Mouse (Mus musculus) E14TG2a.4 (cell line): Measurements from ENCODE around the gene Cfap97d1.
"Not testable (repeated sequence)": the region's sequence is repeated elsewhere in the genome, so short reads cannot be mapped to it uniquely, and the experiment has no call there.

Experiments
- H3K27me3 ChIP-seq: 2 replicates; pipeline ENCODE4 v1.6.1; 2014; ENCODE audit warnings: low read length, control low read depth; ENCODE audit not compliant: insufficient read depth
- H3K36me3 ChIP-seq: 2 replicates; pipeline ENCODE4 v1.6.1; 2014; ENCODE audit warnings: low read length, control low read depth; ENCODE audit not compliant: insufficient read depth
- H3K4me1 ChIP-seq: replicated peaks from 2 replicates; pipeline ENCODE4 v1.6.1; 2014; ENCODE audit warnings: low read depth, low read length, control low read depth
- H3K4me3 ChIP-seq: replicated peaks from 2 replicates; pipeline ENCODE4 v1.5.1; 2014; ENCODE audit warnings: mild to moderate bottlenecking, low read length
- H3K9me3 ChIP-seq: 2 replicates; pipeline ENCODE4 v1.6.1; 2014; ENCODE audit warnings: low read length, control low read depth
- CTCF ChIP-seq: conservative IDR thresholded peaks from 2 replicates; pipeline ENCODE4 v1.5.1; 2014; ENCODE audit warnings: low read length
- NANOG ChIP-seq: IDR thresholded peaks from 2 replicates; pipeline ENCODE4 v1.6.1; 2014; ENCODE audit warnings: borderline replicate concordance, low read length, mixed read lengths
- POU5F1 ChIP-seq: IDR thresholded peaks from 2 replicates; pipeline ENCODE4 v1.6.1; 2014; ENCODE audit warnings: low read length, borderline replicate concordance

Gene Cfap97d1

GRCm38 (mm10) chr11:101979140-101979539 is 4.9 kb upstream of the Cfap97d1 start:
- H3K4me3 ChIP-seq = no peak overlapping the region
- no peaks in the 10 kb centered on the region for H3K9me3 ChIP-seq
- H3K4me1 ChIP-seq = peaks cover 67% of the 10 kb centered on the region
- H3K36me3 ChIP-seq = peaks cover 44% of the 10 kb centered on the region
- TF ChIP-seq NANOG (no peak), CTCF (no peak), POU5F1 (no peak)
- no peaks in the 10 kb centered on the region for H3K27me3 ChIP-seq

GRCm38 (mm10) chr11:101980603-101981157 is 3.4 kb upstream of the Cfap97d1 start:
- Histone ChIP-seq H3K4me1 (peaks cover 60% of the 10 kb centered on the region), H3K27me3 (peaks cover 6% of the 10 kb centered on the region), H3K4me3 (no peak overlapping the region), H3K36me3 (peaks cover 39% of the 10 kb centered on the region), H3K9me3 (no peaks in the 10 kb centered on the region)
- TF ChIP-seq NANOG (no peak), CTCF (no peak), POU5F1 (no peak)

DNA sequence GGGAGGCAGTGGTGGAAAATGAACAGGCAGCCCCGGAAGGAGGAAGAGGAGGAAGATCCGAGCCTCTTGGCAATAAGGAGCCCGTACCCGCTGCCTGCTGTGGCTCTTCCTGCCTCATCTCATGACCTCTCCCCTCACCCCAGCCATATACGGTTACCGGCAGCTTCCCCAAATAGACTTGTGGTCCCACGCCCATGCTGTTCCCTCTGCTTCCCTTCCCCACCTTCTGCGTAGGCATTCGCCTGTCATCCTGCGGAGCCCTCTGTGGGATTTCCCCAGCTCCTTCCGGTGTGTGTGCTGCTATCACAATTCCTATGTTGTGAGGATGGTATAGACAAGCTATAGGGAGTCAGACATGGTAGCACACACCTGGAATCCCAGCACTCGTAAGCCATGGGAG is 2.2 kb upstream of the Cfap97d1 start:
- Histone ChIP-seq H3K4me3 (0 out of 2 replicates have a peak overlapping the region, but pooled peaks have one; percentile 10), H3K9me3 (no peaks in the 10 kb centered on the region), H3K27me3 (peaks cover 10% of the 10 kb centered on the region), H3K4me1 (peaks cover 66% of the 10 kb centered on the region), H3K36me3 (peaks cover 39% of the 10 kb centered on the region)
- no peak for TF ChIP-seq NANOG
- TF ChIP-seq POU5F1 = no peak
- TF ChIP-seq CTCF = no peak

- peaks cover 56% of the 10 kb centered on the region for H3K4me1 ChIP-seq
- peaks cover 39% of the 10 kb centered on the region for H3K36me3 ChIP-seq
- H3K27me3 ChIP-seq = peaks cover 18% of the 10 kb centered on the region
- TF ChIP-seq CTCF = no peak
- no peak for TF ChIP-seq POU5F1
- TF ChIP-seq NANOG = no peak
- H3K9me3 ChIP-seq = no peaks in the 10 kb centered on the region
- peak overlapping the region; percentile 87; the same call in 1 of the 2 replicates for H3K4me3 ChIP-seq
Observed at GRCm38 (mm10) chr11:101982981-101983411, 1.1 kb upstream of the Cfap97d1 start.

- Histone ChIP-seq H3K36me3 (peaks cover 38% of the 10 kb centered on the region), H3K9me3 (no peaks in the 10 kb centered on the region), H3K4me1 (peaks cover 52% of the 10 kb centered on the region), H3K4me3 (peak overlapping the region; percentile 87; the same call in 1 of the 2 replicates), H3K27me3 (peaks cover 22% of the 10 kb centered on the region)
- no peak for TF ChIP-seq CTCF
- no peak for TF ChIP-seq POU5F1
- no peak for TF ChIP-seq NANOG
Observed at GRCm38 (mm10) chr11:101983431-101983921, 603 bp upstream of the Cfap97d1 start.

- Histone ChIP-seq H3K4me1 (peaks cover 49% of the 10 kb centered on the region), H3K27me3 (peaks cover 30% of the 10 kb centered on the region), H3K36me3 (peaks cover 19% of the 10 kb centered on the region)
- not testable (repeated sequence) for H3K9me3 ChIP-seq, H3K4me3 ChIP-seq
Observed at GRCm38 (mm10) chr11:101985450-101985849, 1.4 kb downstream of the Cfap97d1 start.

DNA sequence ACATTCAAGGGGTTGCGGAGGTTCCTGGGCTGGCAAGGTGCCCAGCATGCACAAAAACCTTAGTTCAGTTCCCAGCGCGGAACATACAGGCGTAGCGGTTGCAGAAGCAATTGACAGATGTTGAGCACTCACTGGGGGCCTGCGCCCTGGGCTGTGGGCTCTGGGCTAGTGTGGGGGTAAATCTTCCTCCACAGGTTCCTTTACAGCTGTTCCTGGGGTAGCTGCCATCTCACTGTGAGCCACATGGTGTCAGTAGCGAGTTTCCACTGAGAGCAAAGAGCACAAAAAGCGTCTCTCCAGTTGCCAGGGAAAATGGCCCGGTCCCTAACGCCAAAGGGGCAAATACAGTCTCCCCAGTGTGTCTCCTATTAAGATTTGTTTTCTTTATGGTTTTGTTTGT is 1.9 kb downstream of the Cfap97d1 start:
- Histone ChIP-seq H3K4me1 (peaks cover 44% of the 10 kb centered on the region), H3K27me3 (peaks cover 32% of the 10 kb centered on the region), H3K9me3 (no peaks in the 10 kb centered on the region), H3K36me3 (peaks cover 14% of the 10 kb centered on the region), H3K4me3 (no peak overlapping the region)
- TF ChIP-seq POU5F1 = no peak
- TF ChIP-seq NANOG = no peak
- TF ChIP-seq CTCF = peak; percentile 88

DNA sequence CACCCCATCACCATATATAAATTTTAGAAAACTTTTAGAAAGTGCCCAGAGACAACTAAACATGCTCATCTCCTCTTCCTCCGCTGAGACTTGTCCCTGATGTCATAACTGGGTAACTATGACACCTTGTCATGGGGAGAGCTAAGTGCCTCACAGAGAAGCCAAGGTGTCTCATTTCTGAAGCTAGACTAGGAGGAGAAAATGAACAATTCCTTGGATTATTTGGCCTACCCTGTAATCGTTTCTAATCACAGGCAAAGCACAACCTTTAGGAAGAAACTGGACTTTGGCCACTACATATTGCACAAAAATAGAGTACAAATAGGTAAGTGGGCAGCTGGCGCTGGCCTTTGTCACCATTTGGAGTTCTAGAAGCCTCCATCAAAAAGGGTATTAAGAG is 2.8 kb downstream of the Cfap97d1 start, which contains the start of gene Dusp3:
Gene Dusp3, minus strand, starts transcription at position 101 of the 400 bp plus-strand sequence.
- peaks cover 34% of the 10 kb centered on the region for H3K4me1 ChIP-seq
- no peak for TF ChIP-seq CTCF
- TF ChIP-seq NANOG = no peak
- TF ChIP-seq POU5F1 = no peak
- H3K4me3 ChIP-seq = no peak within 1 kb of the TSS
- H3K9me3 ChIP-seq = no peaks in the 10 kb centered on the region
- peaks cover 4% of the 10 kb centered on the region for H3K36me3 ChIP-seq
- peaks cover 32% of the 10 kb centered on the region for H3K27me3 ChIP-seq

GRCm38 (mm10) chr11:101990244-101990643 is 6.2 kb downstream of the Cfap97d1 start:
- Histone ChIP-seq H3K36me3 (no peaks in the 10 kb centered on the region), H3K9me3 (no peaks in the 10 kb centered on the region), H3K27me3 (peaks cover 27% of the 10 kb centered on the region), H3K4me1 (peaks cover 6% of the 10 kb centered on the region), H3K4me3 (no peak overlapping the region)
- TF ChIP-seq CTCF (no peak), NANOG (no peak), POU5F1 (no peak)
